Mouse (Mus musculus) kidney, embryonic 16.5 days (tissue): ENCODE data around the gene H60b. TPM values are rescaled to one million over a fixed set of nuclear protein-coding genes. Genes with fewer than 3 reads are reported as not detected.
"Not testable (repeated sequence)": the region's sequence is repeated elsewhere in the genome, so short reads cannot be mapped to it uniquely, and the experiment has no call there.

Source experiments
- ATAC-seq: fragments of 200-750 bp; cut with Nextera tagmentation; 2 replicates; pipeline ENCODE4 v1.8.0; 2017; ENCODE audit warnings: moderate TSS enrichment; ENCODE audit not compliant: low FRiP score, low TSS enrichment
- H3K27ac ChIP-seq: fragments of 300-500 bp; sonication (generic); 2 replicates; pipeline ENCODE4 v1.5.1; 2014; ENCODE audit warnings: low read length
- H3K27me3 ChIP-seq: fragments of 300-500 bp; sonication (generic); 2 replicates; pipeline ENCODE4 v1.6.1; 2014; ENCODE audit warnings: low read length, control low read depth, mixed read lengths; ENCODE audit not compliant: insufficient read depth
- H3K36me3 ChIP-seq: fragments of 300-500 bp; sonication (generic); 2 replicates; pipeline ENCODE4 v1.6.1; 2014; ENCODE audit warnings: low read length, control low read depth, mixed read lengths; ENCODE audit not compliant: insufficient read depth
- H3K4me1 ChIP-seq: fragments of 300-500 bp; sonication (generic); 2 replicates; pipeline ENCODE4 v1.6.1; 2014; ENCODE audit warnings: low read length, control low read depth, mixed read lengths; ENCODE audit not compliant: insufficient read depth
- H3K4me2 ChIP-seq: fragments of 300-500 bp; sonication (generic); replicated peaks from 2 replicates; pipeline ENCODE4 v1.6.1; 2014; ENCODE audit warnings: low read depth, low read length
- H3K4me3 ChIP-seq: fragments of 300-500 bp; sonication (generic); 2 replicates; pipeline ENCODE4 v1.5.1; 2014; ENCODE audit warnings: mild to moderate bottlenecking, low read length
- H3K9ac ChIP-seq: fragments of 300-500 bp; sonication (generic); replicated peaks from 2 replicates; pipeline ENCODE4 v1.6.1; 2014; ENCODE audit warnings: low read length
- H3K9me3 ChIP-seq: fragments of 300-500 bp; sonication (generic); 2 replicates; pipeline ENCODE4 v1.6.1; 2016; ENCODE audit warnings: low read length, control low read depth
- WGBS: fragments of 180-500 bp; shearing (Covaris S2); extraction: QIAGEN DNeasy Blood & Tissue Kit; methylation state at CpG from one replicate; pipeline ENCODE4 v1.1.7; 2014; 5-methylcytosine and 5-hydroxymethylcytosine counted together
- polyA plus RNA-seq: library from polyadenylated mRNA; unstranded; fragments of >200 nt; fragmentation: Nextera tagmentation; extraction: Ambion mirVana; gene quantifications from 2 replicates; pipeline ENCODE4 v1.2.1, GENCODE M21; 2015

The H60b gene
- polyA plus RNA-seq, 1 experiment from 2014 or later, result 1.5 TPM

DNA sequence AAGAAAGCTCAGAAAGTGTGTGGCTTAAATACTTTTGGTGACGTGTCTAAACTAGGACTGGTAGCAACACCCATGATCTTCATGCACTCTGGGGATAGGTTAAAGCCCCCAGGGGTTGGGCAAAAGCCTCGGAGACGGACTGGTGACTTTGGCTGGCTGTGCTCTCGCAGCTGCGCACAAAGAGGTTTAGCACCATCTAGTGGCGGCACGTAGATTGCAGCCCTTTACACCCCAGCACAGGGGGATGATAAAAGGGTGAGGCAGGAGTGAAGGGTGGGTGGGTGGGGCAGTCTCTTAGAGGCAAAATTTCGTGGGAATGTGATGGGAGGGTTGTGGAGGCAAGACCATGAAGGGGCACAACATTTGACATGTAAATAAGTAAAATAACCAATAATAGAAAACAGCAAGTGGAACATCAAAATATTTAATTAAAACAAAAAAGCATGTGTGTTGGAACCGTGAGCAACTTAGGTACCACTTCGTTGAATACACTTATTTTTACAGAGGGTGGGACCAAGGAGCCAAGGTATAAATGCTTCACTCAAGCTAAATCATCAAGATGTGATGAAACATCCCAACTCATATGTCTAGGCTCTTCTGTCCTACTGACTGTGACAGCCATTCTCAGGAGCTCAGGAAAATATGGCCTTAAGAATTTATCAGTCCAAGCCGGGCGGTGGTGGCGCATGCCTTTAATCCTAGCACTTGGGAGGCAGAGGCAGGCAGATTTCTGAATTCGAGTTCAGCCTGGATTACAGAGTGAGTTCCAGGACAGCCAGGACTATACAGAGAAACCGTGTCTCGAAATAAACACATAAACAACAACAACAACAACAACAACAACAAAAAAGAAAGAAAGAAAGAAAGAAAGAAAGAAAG, 5.6 kb downstream of the H60b start:
- peaks cover 18% of the 10 kb centered on the region for H3K27me3 ChIP-seq
- not testable (repeated sequence) for H3K4me1 ChIP-seq, H3K36me3 ChIP-seq, H3K27ac ChIP-seq, H3K9ac ChIP-seq, H3K9me3 ChIP-seq
- WGBS, result 32% methylated on average over 14 of the region's 16 CpGs
- H3K4me3 ChIP-seq, result 0 out of 2 replicates have a peak overlapping the region, but pooled peaks have one; percentile 16
- peak; percentile 60; the same call in 1 of the 2 replicates for ATAC-seq
- H3K4me2 ChIP-seq, result peak overlapping the region; percentile 42

DNA sequence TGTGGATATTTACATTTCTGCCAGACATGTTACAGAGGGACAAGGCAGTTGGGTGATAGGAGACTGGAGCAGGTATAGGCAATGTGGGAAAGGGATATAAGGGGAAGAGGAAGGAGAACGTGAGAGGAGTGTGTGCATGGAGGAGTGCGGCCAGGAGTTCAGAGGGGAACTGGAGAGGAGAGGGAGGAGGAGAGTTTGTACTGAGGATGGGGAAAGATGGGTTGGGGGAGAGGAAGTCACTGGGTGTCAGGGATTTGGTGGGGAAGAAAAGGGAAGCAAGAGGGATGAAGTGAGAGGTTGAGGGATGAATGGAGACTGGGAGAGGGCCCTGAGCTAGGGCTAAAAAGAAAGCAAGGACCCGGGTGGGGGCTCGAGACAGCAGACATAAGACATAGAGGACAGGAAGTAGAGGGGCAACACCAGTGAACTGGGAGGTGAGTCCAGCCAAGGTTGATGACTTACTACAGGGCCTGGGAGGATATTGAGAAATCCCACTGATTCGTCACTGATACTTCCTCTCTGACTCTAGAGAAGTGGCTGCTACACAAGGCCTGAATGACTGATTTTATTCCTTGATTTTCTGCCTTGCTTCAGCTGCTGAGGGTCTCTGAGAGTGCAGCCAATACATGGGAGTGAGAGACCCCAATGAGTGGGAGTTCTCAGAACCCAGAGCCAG, 7.1 kb downstream of the H60b start:
- H3K4me3 ChIP-seq, H3K9me3 ChIP-seq, H3K36me3 ChIP-seq, H3K4me2 ChIP-seq, H3K4me1 ChIP-seq, H3K9ac ChIP-seq, H3K27me3 ChIP-seq, H3K27ac ChIP-seq, ATAC-seq: not testable (repeated sequence)
- 72% methylated on average over 5 of the region's 5 CpGs for WGBS

DNA sequence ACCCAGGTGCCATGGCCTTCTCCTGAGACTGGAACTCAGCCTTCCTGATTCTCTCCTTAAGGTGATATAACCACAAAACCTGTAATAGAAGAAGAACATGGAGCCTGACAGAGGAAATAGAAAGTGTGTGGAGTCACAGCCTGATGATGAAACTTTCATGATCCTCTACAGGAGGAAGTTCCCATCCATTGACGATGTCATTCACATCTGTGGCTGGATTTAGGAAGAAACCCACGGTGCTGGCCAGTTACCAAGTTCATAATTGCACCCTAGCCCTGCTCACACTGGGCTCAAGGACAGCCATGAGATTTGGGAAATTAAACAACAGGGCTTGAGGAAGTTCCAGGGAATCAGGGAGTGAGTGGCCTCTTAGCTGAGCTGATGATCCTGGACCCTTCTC, 7.6 kb downstream of the H60b start:
- H3K4me2 ChIP-seq, H3K9ac ChIP-seq, H3K27me3 ChIP-seq, H3K9me3 ChIP-seq, H3K36me3 ChIP-seq, ATAC-seq, H3K4me1 ChIP-seq, H3K27ac ChIP-seq, H3K4me3 ChIP-seq: not testable (repeated sequence)
- WGBS, result 55% methylated on average over 2 of the region's 2 CpGs

DNA sequence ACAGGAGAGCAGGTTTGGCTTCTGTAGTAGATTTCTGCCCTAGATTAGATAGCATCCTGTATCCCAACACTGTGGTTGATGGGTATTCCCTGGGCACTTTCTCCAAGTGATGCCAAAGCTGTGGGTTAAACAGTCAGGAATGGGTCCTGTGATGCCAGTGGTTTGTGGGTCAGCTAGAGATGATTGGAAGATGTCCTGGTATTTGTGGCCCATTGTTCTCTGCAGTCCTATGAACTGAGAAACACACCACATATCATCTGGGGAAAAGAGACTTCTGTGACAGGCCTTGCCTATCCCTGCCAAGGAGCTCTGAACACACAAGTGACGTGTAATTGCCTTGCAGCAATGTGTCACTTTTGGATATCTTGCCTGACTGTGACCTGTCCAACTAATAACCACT, 8.7 kb downstream of the H60b start:
- not testable (repeated sequence) for H3K9me3 ChIP-seq, ATAC-seq, H3K4me3 ChIP-seq, H3K27me3 ChIP-seq, H3K27ac ChIP-seq, H3K4me2 ChIP-seq, H3K9ac ChIP-seq, H3K4me1 ChIP-seq, H3K36me3 ChIP-seq
- WGBS, result 94% methylated on average over 1 of the region's 1 CpGs

DNA sequence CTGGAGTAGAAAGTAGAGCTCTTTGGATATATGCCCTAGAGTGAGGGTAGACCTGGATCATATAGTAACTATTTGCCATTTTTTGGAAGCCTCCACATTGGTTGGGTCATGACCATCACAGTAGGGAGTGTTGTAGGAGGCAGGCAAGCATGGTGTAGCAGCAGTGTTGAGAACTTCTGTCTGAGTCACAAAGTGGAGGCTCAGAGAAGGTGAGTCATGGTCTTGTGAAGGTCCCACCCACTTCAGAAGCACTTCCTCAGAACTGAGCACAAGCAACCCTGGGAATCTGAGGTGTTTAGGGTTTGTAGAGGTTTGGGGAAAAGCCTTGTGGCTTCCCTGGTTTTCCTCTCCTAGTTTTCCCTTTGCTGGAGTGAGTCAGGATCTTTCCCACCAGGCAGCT, 10.7 kb downstream of the H60b start:
- H3K36me3 ChIP-seq, H3K27ac ChIP-seq, H3K4me3 ChIP-seq, H3K4me2 ChIP-seq, H3K9me3 ChIP-seq, H3K4me1 ChIP-seq, H3K9ac ChIP-seq, H3K27me3 ChIP-seq, ATAC-seq: not testable (repeated sequence)

DNA sequence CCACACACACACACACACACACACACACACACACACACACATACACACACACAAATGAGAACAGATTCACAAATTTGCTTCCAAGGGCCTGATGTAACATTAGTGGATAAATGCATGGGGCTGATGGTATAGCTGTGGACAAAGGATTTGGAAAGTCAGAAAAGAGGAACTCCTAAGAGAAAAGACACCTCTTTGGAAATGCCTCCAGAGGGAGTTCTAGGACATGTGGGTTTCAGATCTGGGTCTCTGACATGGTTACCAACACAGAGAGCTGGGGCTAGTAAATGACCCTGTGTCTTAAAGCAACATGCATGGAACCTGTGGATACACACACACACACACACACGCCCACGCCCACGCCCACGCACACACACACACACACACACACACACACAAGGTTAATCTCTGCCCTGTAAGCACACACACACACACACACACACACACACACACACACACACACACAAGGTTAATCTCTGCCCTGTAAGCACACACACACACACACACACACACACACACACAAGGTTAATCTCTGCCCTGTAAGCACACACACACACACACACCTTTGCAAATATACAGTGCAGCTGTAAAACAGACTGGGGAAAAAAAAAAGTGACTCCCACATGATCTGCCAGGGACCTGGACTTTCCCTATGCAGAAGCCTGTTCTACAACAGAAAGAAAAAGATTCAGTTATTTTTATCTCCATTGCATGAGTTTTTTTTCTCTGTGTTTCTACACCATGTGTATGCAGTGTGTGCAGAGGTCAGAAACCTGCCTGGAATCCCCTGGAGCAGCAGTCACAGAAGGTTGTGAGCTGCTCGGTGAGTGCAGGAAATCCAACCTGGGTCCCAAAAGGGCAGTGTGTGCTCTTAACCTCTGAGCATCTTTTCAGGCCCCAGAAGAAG, 14.3 kb downstream of the H60b start:
- peak overlapping the region; percentile 42 for H3K4me2 ChIP-seq
- not testable (repeated sequence) for H3K4me1 ChIP-seq, H3K9ac ChIP-seq, H3K36me3 ChIP-seq, H3K9me3 ChIP-seq, H3K27me3 ChIP-seq, H3K27ac ChIP-seq, H3K4me3 ChIP-seq
- ATAC-seq, result peak; percentile 19; the same call in 1 of the 2 replicates
- 73% methylated on average over 4 of the region's 5 CpGs for WGBS

DNA sequence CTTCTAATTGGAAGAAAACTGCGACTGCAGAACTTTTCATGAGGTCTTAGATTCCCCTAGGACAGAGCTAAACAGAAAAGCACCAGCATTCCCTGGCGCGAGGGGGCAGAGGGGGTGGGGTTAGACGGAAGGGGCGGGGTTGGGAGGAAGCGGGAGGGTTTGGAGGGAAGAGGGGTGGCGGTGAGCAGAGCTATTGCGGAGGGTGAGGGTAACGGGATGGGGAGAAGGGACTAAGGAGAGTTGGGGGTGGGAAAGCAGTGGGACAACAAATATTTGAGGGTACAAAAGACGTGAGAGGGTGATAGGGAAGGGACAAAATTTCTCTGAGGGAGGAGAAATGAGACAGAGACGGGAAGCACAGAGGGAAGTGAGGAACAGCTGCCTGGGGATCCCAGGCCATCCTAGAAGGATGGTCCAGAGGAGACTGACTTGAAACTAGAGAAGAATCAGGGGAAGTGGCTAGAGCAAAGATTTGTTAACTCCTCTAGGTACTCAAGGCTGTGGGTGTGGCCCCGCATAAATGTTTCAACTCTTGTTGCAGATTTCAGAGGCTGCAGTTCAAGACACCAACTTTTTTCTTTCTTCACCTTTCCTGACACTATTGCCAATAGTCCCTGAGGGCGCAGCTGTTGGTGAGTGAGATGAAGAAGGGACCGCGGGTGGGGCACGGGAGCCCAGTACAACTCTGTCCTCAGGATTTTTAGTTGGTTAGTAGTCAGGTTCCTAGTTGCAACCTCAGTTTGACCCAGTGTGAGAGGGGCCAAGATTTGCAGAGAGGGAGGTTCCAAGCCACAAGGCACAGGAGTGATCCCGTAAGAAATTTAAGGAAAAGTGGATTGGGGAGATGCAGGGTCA, 15.2 kb downstream of the H60b start:
- not testable (repeated sequence) for H3K36me3 ChIP-seq, H3K4me1 ChIP-seq, H3K9ac ChIP-seq, H3K4me3 ChIP-seq, H3K27ac ChIP-seq, H3K9me3 ChIP-seq, H3K27me3 ChIP-seq
- 14% methylated on average over 11 of the region's 17 CpGs for WGBS
- peak; percentile 76; the same call in 1 of the 2 replicates for ATAC-seq
- H3K4me2 ChIP-seq, result peak overlapping the region; percentile 42

DNA sequence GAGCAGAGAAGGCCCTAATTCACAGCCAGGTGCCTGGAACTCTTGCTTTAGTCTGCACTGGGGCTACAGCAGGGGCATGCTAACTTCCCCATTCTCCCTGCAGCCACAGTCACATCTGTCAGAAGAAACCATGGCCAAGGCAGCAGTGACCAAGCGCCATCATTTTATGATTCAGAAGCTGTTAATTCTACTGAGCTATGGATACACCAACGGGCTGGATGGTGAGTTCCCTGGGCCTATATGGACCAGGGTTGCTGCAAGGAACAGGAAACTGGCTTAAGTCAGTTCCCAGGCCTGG, 15.8 kb downstream of the H60b start:
- not testable (repeated sequence) for H3K4me3 ChIP-seq, H3K27me3 ChIP-seq, H3K9me3 ChIP-seq, H3K27ac ChIP-seq, H3K36me3 ChIP-seq, ATAC-seq, H3K9ac ChIP-seq, H3K4me2 ChIP-seq, H3K4me1 ChIP-seq
- WGBS, result 67% methylated on average over 1 of the region's 2 CpGs

DNA sequence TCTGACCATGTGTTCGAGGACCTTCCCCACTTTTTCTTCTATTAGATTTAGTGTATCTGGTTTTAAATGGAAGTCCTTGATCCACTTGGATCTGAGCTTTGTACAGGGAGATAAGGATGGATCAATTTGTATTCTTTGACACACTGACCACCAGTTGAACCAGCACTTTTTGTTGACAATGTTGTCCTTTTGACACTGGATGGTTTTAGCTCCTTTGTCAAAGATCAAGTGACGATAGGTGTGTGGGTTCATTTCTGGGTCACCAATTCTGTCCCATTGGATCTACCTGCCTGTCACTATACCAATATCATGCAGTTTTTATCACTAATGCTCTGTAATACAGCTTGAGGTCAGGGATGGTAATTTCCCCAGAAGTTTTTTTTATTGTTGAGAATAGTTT, 18.1 kb downstream of the H60b start:
- H3K4me1 ChIP-seq, ATAC-seq, H3K9me3 ChIP-seq, H3K36me3 ChIP-seq, H3K4me3 ChIP-seq, H3K4me2 ChIP-seq, H3K27ac ChIP-seq, H3K9ac ChIP-seq, H3K27me3 ChIP-seq: not testable (repeated sequence)
- WGBS, result 85% methylated on average over 2 of the region's 2 CpGs
